Mouse (Mus musculus): ENCODE measurements around the gene Wasf2.

The Wasf2 gene

DNA sequence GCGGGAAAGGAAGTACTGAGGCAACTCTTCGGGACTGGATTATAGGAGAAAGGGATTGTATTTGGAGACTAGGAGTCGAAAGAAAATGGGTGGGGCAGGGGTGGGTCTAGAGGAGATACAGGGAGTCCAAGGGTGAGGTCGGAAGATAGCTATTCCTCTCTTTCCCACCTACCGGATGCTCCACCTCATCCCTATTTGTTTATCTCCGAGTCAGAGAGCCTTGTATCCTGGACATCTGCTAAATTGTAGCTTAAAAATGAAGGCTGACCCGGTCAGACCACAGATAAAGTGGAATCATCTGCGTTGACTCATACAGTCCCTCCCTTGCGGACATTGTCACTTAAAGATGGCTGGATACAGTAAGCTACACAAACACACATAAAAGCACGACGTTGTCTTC lies 111.6 kb downstream of the Wasf2 start:
- DNase-seq, result no peak

DNA sequence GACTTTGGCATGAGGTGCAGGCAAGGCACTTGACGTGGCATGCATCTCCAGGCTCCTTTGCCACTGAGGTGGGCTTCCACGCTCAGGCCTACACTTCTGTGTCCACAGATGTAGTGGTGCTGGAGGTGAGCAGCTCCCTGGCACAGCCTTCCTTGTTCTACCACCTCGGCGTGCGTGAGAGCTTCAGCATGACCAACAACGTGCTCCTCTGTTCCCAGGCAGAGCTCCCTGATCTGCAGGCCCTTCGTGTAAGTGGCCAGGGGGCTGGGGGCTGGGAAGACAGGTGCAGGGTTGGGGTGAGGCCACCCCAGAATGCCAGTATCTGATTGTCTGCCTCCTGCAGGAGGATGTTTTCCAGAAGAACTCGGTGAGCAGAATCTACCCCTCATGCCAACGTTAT lies 112.4 kb downstream of the Wasf2 start:
- DNase-seq, result no peak

DNA sequence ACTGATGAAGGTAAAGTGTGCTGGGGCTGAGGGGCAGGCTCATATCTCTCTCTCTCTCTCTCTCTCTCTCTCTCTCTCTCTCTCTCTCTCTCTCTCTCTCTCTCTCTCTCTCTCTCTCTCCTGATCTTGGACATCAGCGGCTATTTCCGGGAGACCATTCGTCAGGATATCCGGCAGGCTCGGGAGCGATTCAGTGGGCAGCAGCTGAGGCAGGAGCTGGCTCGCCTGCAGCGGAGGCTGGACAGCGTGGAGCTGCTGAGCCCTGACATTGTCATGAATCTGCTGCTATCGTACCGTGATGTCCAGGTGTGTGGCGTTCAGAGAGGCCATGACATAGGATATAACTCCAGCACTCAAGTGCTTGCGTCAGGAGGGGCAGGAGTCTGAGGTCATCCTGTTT lies 113.2 kb downstream of the Wasf2 start:
- DNase-seq, result peak; percentile 57

DNA sequence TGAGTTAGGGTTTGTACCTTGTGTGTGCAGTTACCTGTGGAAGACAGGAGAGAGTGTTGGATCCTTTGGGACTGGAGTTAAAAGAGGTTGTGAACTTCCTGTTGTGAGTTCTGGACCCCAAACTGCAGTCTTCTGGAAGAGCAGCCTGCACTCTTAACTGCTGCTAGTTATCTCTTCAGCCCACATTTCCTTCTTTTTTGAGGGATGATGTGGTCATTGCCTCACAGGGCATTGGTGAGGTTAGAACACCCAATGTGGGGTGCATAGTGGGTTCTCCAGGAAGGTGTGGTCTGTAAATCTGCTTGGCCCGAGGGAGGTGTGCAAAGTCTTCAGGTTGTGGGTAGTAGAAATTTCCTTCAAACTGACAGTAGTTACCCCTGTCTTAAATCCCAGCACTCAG lies 114.0 kb downstream of the Wasf2 start:
- no peak for DNase-seq

DNA sequence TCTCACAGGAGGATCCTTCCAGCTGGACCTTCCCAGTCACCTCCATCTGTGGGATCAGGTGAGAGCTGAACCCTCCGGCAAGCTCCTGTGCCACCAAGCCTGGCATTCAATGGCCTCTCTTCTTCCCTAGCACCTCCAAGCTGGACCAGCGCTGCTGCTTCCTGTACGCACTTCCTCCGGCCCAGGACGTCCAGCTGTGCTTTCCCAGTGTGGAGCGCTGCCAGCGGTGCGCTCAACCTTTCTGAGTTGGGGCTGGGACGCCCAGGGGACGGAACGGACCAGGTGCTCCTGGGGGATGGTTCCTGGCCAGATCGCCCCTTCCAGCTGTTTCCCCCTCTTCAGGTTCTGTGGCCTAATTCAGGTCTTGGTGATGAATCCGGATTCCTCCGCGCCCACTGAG lies 116.8 kb downstream of the Wasf2 start:
- peak; percentile 76 for DNase-seq

DNA sequence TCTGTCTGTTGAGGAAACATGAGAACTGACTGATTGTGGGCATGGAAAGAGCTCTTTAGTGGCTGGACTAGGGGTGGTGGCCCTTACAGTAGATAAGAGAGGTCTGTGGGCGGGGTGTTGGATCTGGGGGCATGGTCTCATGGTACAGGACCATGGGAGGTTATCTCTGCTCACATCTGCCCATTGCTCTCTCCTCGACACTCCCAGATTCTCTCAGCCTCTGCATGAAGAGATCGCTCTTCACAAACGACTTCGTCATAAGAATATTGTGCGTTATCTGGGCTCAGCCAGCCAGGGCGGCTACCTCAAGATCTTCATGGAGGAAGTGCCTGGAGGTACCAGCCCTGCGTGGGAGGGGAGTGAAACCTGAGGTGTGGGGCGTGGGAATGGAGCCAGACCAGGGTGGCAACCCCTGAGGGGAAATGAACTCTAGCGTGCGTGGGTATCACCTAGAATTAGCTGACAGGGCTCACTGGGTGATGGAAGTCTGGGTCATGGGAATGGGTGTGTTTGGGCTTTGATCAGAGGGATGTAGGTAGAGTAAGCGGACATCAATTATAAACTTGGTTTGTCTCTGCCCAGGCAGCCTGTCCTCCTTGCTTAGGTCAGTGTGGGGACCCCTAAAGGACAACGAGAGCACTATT lies 117.6 kb downstream of the Wasf2 start:
- DNase-seq, result no peak
